ENCODE assay signal across 19 mouse cellular contexts in the genomic region with DNA sequence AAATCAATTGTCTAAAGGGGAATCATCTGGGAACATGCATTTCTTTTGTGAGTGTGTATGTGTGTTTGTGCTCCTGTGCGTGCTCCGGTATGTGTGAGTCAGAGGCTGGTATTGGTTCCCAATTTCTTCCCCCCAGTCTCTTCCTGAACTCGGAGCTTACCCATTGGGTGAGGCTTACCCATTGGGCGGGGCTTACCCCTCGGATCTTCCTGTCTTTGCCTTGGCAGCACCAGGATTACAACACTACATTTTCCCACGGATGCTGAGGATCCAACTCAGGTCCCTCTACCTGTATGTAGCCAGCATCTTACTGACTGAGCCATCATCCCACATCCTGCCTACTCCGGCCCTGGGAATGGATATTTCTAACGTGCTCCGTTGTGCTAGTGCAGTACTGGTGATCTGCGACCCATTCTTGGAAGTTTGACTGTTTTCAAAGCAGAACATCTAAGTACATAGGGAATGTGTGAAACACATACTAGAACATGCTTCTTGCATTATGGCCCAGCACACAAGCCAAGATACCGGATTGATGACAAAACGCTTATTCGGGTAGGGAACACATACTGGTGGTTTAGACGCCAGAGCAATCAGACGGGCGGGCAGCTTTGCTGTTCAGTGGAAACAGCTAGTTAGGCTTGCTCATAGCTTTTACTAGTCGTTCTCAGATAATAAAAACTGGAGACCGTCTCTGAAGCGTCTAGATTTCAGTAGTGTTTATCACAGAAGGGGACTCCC. TPM values are rescaled to one million over a fixed set of nuclear protein-coding genes. Genes with fewer than 3 reads are reported as not detected.
DNase-seq lines count a peak whose midpoint lies in the region; ATAC-seq and TF ChIP-seq lines count a peak whose summit lies in the region.
"Had no signal": no experiment of that assay in that cellular context is flagged by ENCODE, and none has a peak within 500 bp of the region (broad histone marks: within the 10 kb centered on the region; RNA-seq: fewer than 3 reads in every experiment).

No protein-coding gene starts in this region.

- H3K4me1 ChIP-seq in heart, embryonic 13.5 days: peaks cover 9% of the 10 kb centered on the region; the same call in 1 of the 2 replicates
- H3K4me1 ChIP-seq in lung, postnatal 0 days (ENCODE audit: insufficient read depth, low read depth, low read length): no peaks in the 10 kb centered on the region
- peaks cover 33% of the 10 kb centered on the region for H3K4me1 ChIP-seq in embryonic facial prominence, embryonic 10.5 days
- peaks cover 40% of the 10 kb centered on the region for H3K4me1 ChIP-seq in limb, embryonic 12.5 days (replicated peaks)

- DNase-seq in heart, adult 18-20 months: no peak
- peak; percentile 11 for DNase-seq in lung, postnatal 0 days (ENCODE audit: low spot score)
- no peak for DNase-seq in lung, postnatal 36 days
- DNase-seq in embryonic facial prominence, embryonic 10.5 days (ENCODE audit: low spot score): no peak
- DNase-seq in urinary bladder, adult 2 months (ENCODE audit: low spot score): no peak
- DNase-seq: B cell, adult 2 months; cerebellum, adult 8-10 months; gastrocnemius, adult 2 months; heart, adult 2 months; right cerebral cortex, postnatal 14 days; thymus, postnatal 14 days had no signal

- WGBS in heart, embryonic 13.5 days: 78% methylated on average over 19 of the region's 19 CpGs
- WGBS in lung, postnatal 0 days: 63% methylated on average over 19 of the region's 19 CpGs
- WGBS in embryonic facial prominence, embryonic 10.5 days: 84% methylated on average over 19 of the region's 19 CpGs
- 59% methylated on average over 19 of the region's 19 CpGs for WGBS in limb, embryonic 12.5 days

- H3K27me3 ChIP-seq in heart, embryonic 13.5 days (replicated peaks): no peaks in the 10 kb centered on the region
- H3K27me3 ChIP-seq in lung, postnatal 0 days (replicated peaks; ENCODE audit: insufficient read depth, low read length): no peaks in the 10 kb centered on the region
- H3K27me3 ChIP-seq in embryonic facial prominence, embryonic 10.5 days (replicated peaks; ENCODE audit: low read depth, poor library complexity, severe bottlenecking): no peaks in the 10 kb centered on the region
- no peaks in the 10 kb centered on the region for H3K27me3 ChIP-seq in limb, embryonic 12.5 days
- H3K27me3 ChIP-seq: neural tube, embryonic 13.5 days had no signal

- H3K4me2 ChIP-seq in heart, embryonic 13.5 days: 0 out of 2 replicates have a peak overlapping the region, but pooled peaks have one; percentile 4
- no peak overlapping the region for H3K4me2 ChIP-seq in lung, postnatal 0 days (replicated peaks; ENCODE audit: low read depth, low read length)
- peak overlapping the region; percentile 37 for H3K4me2 ChIP-seq in limb, embryonic 12.5 days
- H3K4me2 ChIP-seq: neural tube, embryonic 13.5 days had no signal

- H3K9me3 ChIP-seq in heart, embryonic 13.5 days: 0 out of 2 replicates have a peak, but pooled peaks cover 3% of the 10 kb centered on the region
- H3K9me3 ChIP-seq in lung, postnatal 0 days (ENCODE audit: low read length): no peaks in the 10 kb centered on the region
- no peaks in the 10 kb centered on the region for H3K9me3 ChIP-seq in embryonic facial prominence, embryonic 10.5 days
- H3K9me3 ChIP-seq in limb, embryonic 12.5 days: no peaks in the 10 kb centered on the region
- H3K9me3 ChIP-seq: neural tube, embryonic 13.5 days had no signal

- H3K36me3 ChIP-seq in heart, embryonic 13.5 days: no peaks in the 10 kb centered on the region
- H3K36me3 ChIP-seq in lung, postnatal 0 days (ENCODE audit: insufficient read depth, low read length): no peaks in the 10 kb centered on the region
- H3K36me3 ChIP-seq in embryonic facial prominence, embryonic 10.5 days (replicated peaks): no peaks in the 10 kb centered on the region
- H3K36me3 ChIP-seq in limb, embryonic 12.5 days: no peaks in the 10 kb centered on the region
- H3K36me3 ChIP-seq: neural tube, embryonic 13.5 days had no signal

- H3K9ac ChIP-seq in heart, embryonic 13.5 days: no peak overlapping the region
- H3K9ac ChIP-seq in lung, postnatal 0 days (replicated peaks; ENCODE audit: low read depth): no peak overlapping the region
- no peak overlapping the region for H3K9ac ChIP-seq in limb, embryonic 12.5 days (replicated peaks)
- H3K9ac ChIP-seq: neural tube, embryonic 13.5 days had no signal

- no peak for ATAC-seq in heart, embryonic 13.5 days (ENCODE audit: extremely low read depth, insufficient number of reproducible peaks, low FRiP score, low TSS enrichment)
- ATAC-seq in lung, postnatal 0 days: peak; percentile 34; the same call in 1 of the 2 replicates
- no peak for ATAC-seq in limb, embryonic 12.5 days (ENCODE audit: insufficient number of reproducible peaks, insufficient read depth, low FRiP score, low TSS enrichment, low read depth)
- ATAC-seq in erythroblast, adult 5-6 weeks (replicated peaks; ENCODE audit: low FRiP score, poor library complexity, severe bottlenecking): no peak
- ATAC-seq: forebrain, embryonic 16.5 days; hindbrain, postnatal 0 days; Patski had no signal

- no peak for TF ChIP-seq EP300 in lung, postnatal 0 days (IDR thresholded peaks at IDR 0.05)

- H3K4me3 ChIP-seq in heart, embryonic 13.5 days: no peak overlapping the region
- no peak overlapping the region for H3K4me3 ChIP-seq in lung, postnatal 0 days (ENCODE audit: low read depth, low read length)
- H3K4me3 ChIP-seq in embryonic facial prominence, embryonic 10.5 days: no peak overlapping the region
- H3K4me3 ChIP-seq in limb, embryonic 12.5 days (replicated peaks): 0 out of 2 replicates have a peak overlapping the region, but pooled peaks have one; percentile 6
- H3K4me3 ChIP-seq: erythroblast, embryonic 14.5 days; gastrocnemius, adult 2 months; heart, adult 2 months; neural tube, embryonic 13.5 days had no signal

- TF ChIP-seq CTCF in lung, postnatal 0 days (IDR thresholded peaks at IDR 0.05): no peak

- no peak overlapping the region for H3K27ac ChIP-seq in heart, embryonic 13.5 days (replicated peaks)
- no peak overlapping the region for H3K27ac ChIP-seq in lung, postnatal 0 days (ENCODE audit: low read length)
- H3K27ac ChIP-seq in embryonic facial prominence, embryonic 10.5 days (replicated peaks): peak overlapping the region; percentile 68
- peak overlapping the region; percentile 72 for H3K27ac ChIP-seq in limb, embryonic 12.5 days
- H3K27ac ChIP-seq: gastrocnemius, adult 2 months; heart, adult 2 months; hindbrain, postnatal 0 days; neural tube, embryonic 13.5 days had no signal

RNA-seq across cellular contexts. Expression of gene Zfhx3, which starts 55.8 kb away (rescaled TPM):
- 5.1 and 6.2 TPM in 2 replicates for polyA plus RNA-seq in heart, embryonic 13.5 days (2015; fragmentation: Nextera tagmentation; extraction: Ambion mirVana)
- total RNA-seq in heart, adult 18-20 months (2021): 1 to 10 TPM; 6.7 to 7.9 TPM
- 8.2 and 10.7 TPM in 2 replicates for polyA plus RNA-seq in lung, postnatal 0 days (2015; fragmentation: Nextera tagmentation; extraction: Ambion mirVana)
- 16.4 and 18.8 TPM in 2 replicates for polyA plus RNA-seq in embryonic facial prominence, embryonic 10.5 days (2016; fragmentation: Nextera tagmentation; extraction: Ambion mirVana)
- 50.6 and 53.0 TPM in 2 replicates for polyA plus RNA-seq in limb, embryonic 12.5 days (2016; fragmentation: Nextera tagmentation; extraction: Ambion mirVana)
- polyA plus RNA-seq in urinary bladder, adult 2 months (2012; rRNA removed): 4.7 and 9.4 TPM in 2 replicates
- 0.38 and 1.7 TPM in 2 replicates for total RNA-seq in erythroblast, adult 5-6 weeks (2015; ENCODE audit: low replicate concordance)
- 0.42 and 0.43 TPM in 2 replicates for total RNA-seq in erythroblast, adult 5-6 weeks (2017; ENCODE audit: low replicate concordance)

Comparison
In these comparisons a context has a peak if more than half of its experiments do, and no peak if none do; other contexts are left out.
1. H3K27ac ChIP-seq: peak in embryonic facial prominence, embryonic 10.5 days (single experiment) and limb, embryonic 12.5 days (single experiment); none in heart, embryonic 13.5 days (single experiment) and lung, postnatal 0 days (single experiment).